Comparison of ENCODE assay signal across 8 mouse cellular contexts in the genomic region with DNA sequence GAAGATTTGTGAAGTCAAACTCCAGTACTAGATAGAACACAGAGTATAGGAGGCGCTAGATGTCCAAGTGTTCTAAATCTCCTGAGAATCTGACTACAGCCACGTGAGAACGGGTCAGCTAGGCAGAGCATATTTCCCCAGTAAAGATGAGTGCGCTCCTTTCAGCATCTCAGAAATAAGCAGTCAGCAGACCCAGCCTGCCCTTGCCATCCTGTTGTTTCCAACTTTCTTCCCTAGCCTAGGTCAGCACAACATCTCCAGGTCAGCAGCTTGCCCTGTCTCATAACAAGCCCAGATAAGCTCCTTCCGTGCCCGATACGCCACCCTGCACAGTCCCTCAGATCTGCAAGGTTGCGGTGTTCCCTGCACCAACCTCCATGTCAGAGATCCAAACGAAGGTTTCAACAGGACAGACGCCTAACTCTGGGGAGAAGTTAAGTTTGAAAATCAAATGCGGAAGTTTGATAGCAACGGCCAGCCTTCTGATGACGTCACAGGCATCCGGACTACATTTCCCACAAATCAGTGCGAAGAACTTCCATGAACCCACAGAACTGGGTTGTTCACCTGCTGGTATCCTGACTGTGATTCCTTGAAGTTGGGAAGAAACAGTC. TPM values are rescaled to one million over a fixed set of nuclear protein-coding genes. Genes with fewer than 3 reads are reported as not detected.
DNase-seq lines count a peak whose midpoint lies in the region; ATAC-seq and TF ChIP-seq lines count a peak whose summit lies in the region.

A gene (minus strand): TSS at position 406 of the 614 bp plus-strand sequence.
A gene (minus strand): TSS at position 475 of the 614 bp plus-strand sequence.

- peak within 1 kb of the TSS; percentile 65; the same call in 1 of the 2 replicates for H3K27ac ChIP-seq in embryonic facial prominence, embryonic 13.5 days
- H3K27ac ChIP-seq in kidney, adult 2 months (ENCODE audit: insufficient read depth, low read depth, low read length) = peak within 1 kb of the TSS; percentile 79
- H3K27ac ChIP-seq in limb, embryonic 12.5 days = no peak within 1 kb of the TSS
- peak within 1 kb of the TSS; percentile 54 for H3K27ac ChIP-seq in midbrain, embryonic 15.5 days
- H3K27ac ChIP-seq in spleen, adult 2 months (ENCODE audit: insufficient read depth, low read length) = peak within 1 kb of the TSS; percentile 76

- 1% methylated on average over 15 of the region's 15 CpGs for WGBS in embryonic facial prominence, embryonic 13.5 days
- WGBS in kidney, adult 2 months = under 1% methylated on average over 15 of the region's 15 CpGs
- under 1% methylated on average over 15 of the region's 15 CpGs for WGBS in limb, embryonic 12.5 days
- WGBS in midbrain, embryonic 15.5 days = under 1% methylated on average over 15 of the region's 15 CpGs
- under 1% methylated on average over 15 of the region's 15 CpGs for WGBS in spleen, adult 2 months

- H3K27me3 ChIP-seq in embryonic facial prominence, embryonic 13.5 days = no peaks in the 10 kb centered on the region
- no peaks in the 10 kb centered on the region for H3K27me3 ChIP-seq in kidney, adult 2 months (replicated peaks; ENCODE audit: control insufficient read depth, insufficient read depth, low read length)
- no peaks in the 10 kb centered on the region for H3K27me3 ChIP-seq in limb, embryonic 12.5 days
- H3K27me3 ChIP-seq in midbrain, embryonic 15.5 days (replicated peaks) = no peaks in the 10 kb centered on the region
- H3K27me3 ChIP-seq in spleen, adult 2 months (ENCODE audit: control insufficient read depth, insufficient read depth, low read length) = no peaks in the 10 kb centered on the region

- no peaks in the 10 kb centered on the region for H3K36me3 ChIP-seq in embryonic facial prominence, embryonic 13.5 days
- no peaks in the 10 kb centered on the region for H3K36me3 ChIP-seq in kidney, adult 2 months (ENCODE audit: control insufficient read depth, insufficient read depth, low read length)
- H3K36me3 ChIP-seq in limb, embryonic 12.5 days = no peaks in the 10 kb centered on the region
- no peaks in the 10 kb centered on the region for H3K36me3 ChIP-seq in midbrain, embryonic 15.5 days (replicated peaks)
- H3K36me3 ChIP-seq in spleen, adult 2 months (ENCODE audit: control insufficient read depth, insufficient read depth, low read length) = peaks cover 1% of the 10 kb centered on the region; the same call in 1 of the 2 replicates

- H3K9me3 ChIP-seq in embryonic facial prominence, embryonic 13.5 days = no peaks in the 10 kb centered on the region
- H3K9me3 ChIP-seq in limb, embryonic 12.5 days = no peaks in the 10 kb centered on the region
- no peaks in the 10 kb centered on the region for H3K9me3 ChIP-seq in midbrain, embryonic 15.5 days

- peak within 1 kb of the TSS; percentile 76 for H3K4me3 ChIP-seq in embryonic facial prominence, embryonic 13.5 days
- peak within 1 kb of the TSS; percentile 82 for H3K4me3 ChIP-seq in kidney, adult 2 months (ENCODE audit: insufficient read depth, low read depth, low read length)
- peak within 1 kb of the TSS; percentile 58 for H3K4me3 ChIP-seq in limb, embryonic 12.5 days (replicated peaks)
- peak within 1 kb of the TSS; percentile 82 for H3K4me3 ChIP-seq in midbrain, embryonic 15.5 days
- H3K4me3 ChIP-seq in spleen, adult 2 months (ENCODE audit: extremely low read depth, insufficient read depth, insufficient read length) = peak within 1 kb of the TSS; percentile 80

- H3K9ac ChIP-seq in embryonic facial prominence, embryonic 13.5 days = peak within 1 kb of the TSS; percentile 78
- H3K9ac ChIP-seq in limb, embryonic 12.5 days (replicated peaks) = peak within 1 kb of the TSS; percentile 57
- H3K9ac ChIP-seq in midbrain, embryonic 15.5 days = peak within 1 kb of the TSS; percentile 58

- TF ChIP-seq CTCF in kidney, adult 2 months (conservative IDR thresholded peaks at IDR 0.05; ENCODE audit: insufficient read depth, insufficient read length, low read depth, low read length) = 0 out of 2 replicates have a peak, but pooled peaks have one; percentile 7
- TF ChIP-seq CTCF in spleen, adult 2 months (IDR thresholded peaks at IDR 0.05; ENCODE audit: extremely low read depth, insufficient read depth, insufficient read length, insufficient replicate concordance) = no peak

- peak within 1 kb of the TSS; percentile 77 for H3K4me2 ChIP-seq in embryonic facial prominence, embryonic 13.5 days
- peak within 1 kb of the TSS; percentile 68 for H3K4me2 ChIP-seq in limb, embryonic 12.5 days
- peak within 1 kb of the TSS; percentile 87 for H3K4me2 ChIP-seq in midbrain, embryonic 15.5 days

- TF ChIP-seq POLR2A in kidney, adult 2 months (IDR thresholded peaks at IDR 0.05; ENCODE audit: low read depth, low read length) = no peak
- TF ChIP-seq POLR2A in spleen, adult 2 months (IDR thresholded peaks at IDR 0.05; ENCODE audit: low read depth, low read length) = no peak

- H3K4me1 ChIP-seq in embryonic facial prominence, embryonic 13.5 days = peaks cover 4% of the 10 kb centered on the region; the same call in 1 of the 2 replicates
- H3K4me1 ChIP-seq in kidney, adult 2 months (ENCODE audit: control insufficient read depth, insufficient read depth, low read length) = no peaks in the 10 kb centered on the region; the same call in 1 of the 2 replicates
- H3K4me1 ChIP-seq in limb, embryonic 12.5 days (replicated peaks) = no peaks in the 10 kb centered on the region
- H3K4me1 ChIP-seq in midbrain, embryonic 15.5 days = peaks cover 10% of the 10 kb centered on the region
- no peaks in the 10 kb centered on the region; the same call in 1 of the 2 replicates for H3K4me1 ChIP-seq in spleen, adult 2 months (ENCODE audit: control insufficient read depth, insufficient read depth, insufficient read length)

- ATAC-seq in embryonic facial prominence, embryonic 13.5 days (ENCODE audit: insufficient number of reproducible peaks, insufficient read depth, low FRiP score, low TSS enrichment, low read depth) = peak; percentile 78
- ATAC-seq in limb, embryonic 12.5 days (ENCODE audit: insufficient number of reproducible peaks, insufficient read depth, low FRiP score, low TSS enrichment, low read depth) = peak; percentile 87
- ATAC-seq in midbrain, embryonic 15.5 days (replicated peaks) = peak; percentile 97

- peak; percentile 66 for DNase-seq in 3134 (ENCODE audit: extremely low read depth, insufficient read length, low spot score)
- DNase-seq in adrenal gland, postnatal 36 days = peak; percentile 90 to 92
- peak; percentile 94 to 98 for DNase-seq in heart, adult 18-20 months
- peak; percentile 96 for DNase-seq in kidney, adult 2 months
- DNase-seq in spleen, adult 2 months (ENCODE audit: low read depth in 1 of 2, low spot score in 2 of 2) = peak; percentile 80 to 86

RNA-seq across cellular contexts. Expression of the first gene that starts in this region (rescaled TPM):
- total RNA-seq in adrenal gland, postnatal 36 days (2021) = 1 to 10 TPM; 1.3 to 2.5 TPM
- not detected in 2 replicates for polyA plus RNA-seq in embryonic facial prominence, embryonic 13.5 days (2015; fragmentation: Nextera tagmentation; extraction: Ambion mirVana)
- total RNA-seq in heart, adult 18-20 months (2021) = 1 to 10 TPM in 1 of 2 experiments, not detected in 1; 1.8 TPM
- 0.20 TPM in 1 of 2 replicates, not detected in the other for polyA plus RNA-seq in kidney, adult 2 months (2012; rRNA removed)
- polyA plus RNA-seq in limb, embryonic 12.5 days (2016; fragmentation: Nextera tagmentation; extraction: Ambion mirVana) = not detected in 2 replicates
- not detected in 2 replicates for polyA plus RNA-seq in midbrain, embryonic 15.5 days (2015; fragmentation: Nextera tagmentation; extraction: Ambion mirVana)
- not detected in 2 replicates for polyA plus RNA-seq in spleen, adult 2 months (2012; rRNA removed)

RNA-seq across cellular contexts. Expression of the second gene that starts in this region (rescaled TPM):
- total RNA-seq in adrenal gland, postnatal 36 days (2021) = 1 to 10 TPM; 2.2 to 2.8 TPM
- polyA plus RNA-seq in embryonic facial prominence, embryonic 13.5 days (2015; fragmentation: Nextera tagmentation; extraction: Ambion mirVana) = 1.0 TPM in 2 replicates
- total RNA-seq in heart, adult 18-20 months (2021) = 1 to 10 TPM in 1 of 2 experiments, under 1 TPM in 1; 0.72 to 1.1 TPM
- 0.23 and 0.47 TPM in 2 replicates for polyA plus RNA-seq in kidney, adult 2 months (2012; rRNA removed)
- polyA plus RNA-seq in limb, embryonic 12.5 days (2016; fragmentation: Nextera tagmentation; extraction: Ambion mirVana) = 1.2 and 1.3 TPM in 2 replicates
- 0.49 and 0.68 TPM in 2 replicates for polyA plus RNA-seq in midbrain, embryonic 15.5 days (2015; fragmentation: Nextera tagmentation; extraction: Ambion mirVana)
- 0.14 and 0.32 TPM in 2 replicates for polyA plus RNA-seq in spleen, adult 2 months (2012; rRNA removed)

Comparison
In these comparisons a context has a peak if more than half of its experiments do, and no peak if none do; other contexts are left out.
1. Peak in DNase-seq, H3K4me3 ChIP-seq and H3K27ac ChIP-seq in kidney, adult 2 months; RNA of the genes that start here not detected or under 1 TPM.
2. Peak in ATAC-seq, H3K4me3 ChIP-seq, H3K27ac ChIP-seq, H3K9ac ChIP-seq and H3K4me2 ChIP-seq in midbrain, embryonic 15.5 days; RNA of the genes that start here not detected or under 1 TPM.
3. Peak in DNase-seq, H3K4me3 ChIP-seq and H3K27ac ChIP-seq in spleen, adult 2 months; RNA of the genes that start here not detected or under 1 TPM.